Mouse (Mus musculus) olfactory bulb, adult 2 months (tissue): ENCODE measurements around the gene Ppp1r13b.

Source experiments
- CTCF ChIP-seq: fragments of 200-500 bp; IDR thresholded peaks from 2 replicates; pipeline ENCODE4 v1.5.1; 2012; ENCODE audit warnings: low read depth, mild to moderate bottlenecking, low read length, moderate library complexity; ENCODE audit not compliant: insufficient read depth
- POLR2A ChIP-seq: fragments of 200-500 bp; IDR thresholded peaks from 2 replicates; pipeline ENCODE4 v1.6.1; 2012; ENCODE audit warnings: mild to moderate bottlenecking, low read depth, low read length, moderate library complexity; ENCODE audit not compliant: insufficient read depth

GRCm38 (mm10) chr12:111853011-111853436 is 54.9 kb downstream of the Ppp1r13b start:
- TF ChIP-seq CTCF: no peak
- no peak for TF ChIP-seq POLR2A
